Mouse (Mus musculus) left cerebral cortex, postnatal 4 days (tissue): ENCODE measurements at regions not wholly inside any gene's neighbourhood (a gene's known extent, or its start where the extent isn't known, plus 50 kb on each side); places are given as distances from the start of the nearest gene placed in this dataset.

Experiments
- DNase-seq: peaks from one replicate; pipeline ENCODE4 v3.0.0-alpha.2; 2022
- intact Hi-C: fragments of 180-260 bp; cut with DNase I; formaldehyde crosslinking; loops from one replicate; pipeline ENCODE4 v1.15.1; 2025

GRCm38 (mm10) chr6:51288306-51289066 lies 144.0 kb upstream of the Nfe2l3 start:
- no peak for DNase-seq
- intact Hi-C loops = no loop called here

DNA sequence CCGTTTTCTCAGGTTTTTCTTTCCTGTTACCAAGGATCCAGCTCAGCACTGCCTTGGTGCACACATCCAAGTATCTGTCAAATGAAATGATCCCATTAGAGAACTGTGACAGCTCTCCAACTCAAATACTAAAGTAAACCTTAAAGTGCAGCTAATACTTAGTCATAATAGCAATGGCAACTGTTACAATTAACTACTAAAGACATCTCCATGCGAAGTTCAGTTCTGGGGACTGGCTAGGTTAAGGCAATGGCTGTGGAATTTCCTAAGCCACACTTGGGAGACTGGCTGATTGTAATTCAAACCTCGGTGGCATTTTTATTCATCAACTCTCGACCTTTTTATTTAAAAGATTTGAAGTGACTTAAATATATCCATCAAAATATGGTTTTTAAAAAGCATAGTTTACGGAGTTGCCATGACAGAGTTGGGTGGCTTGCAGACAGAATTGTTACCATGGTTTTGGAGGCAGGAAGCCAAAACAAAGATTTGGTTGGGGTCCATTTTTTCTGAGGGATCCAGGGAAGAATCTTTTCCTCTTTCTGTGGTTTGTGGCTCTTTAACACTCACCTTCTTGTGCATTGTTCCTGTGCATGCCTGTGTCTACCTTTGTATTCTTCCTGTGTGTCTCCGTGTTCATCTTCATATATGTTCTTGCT lies 143.3 kb upstream of the Nfe2l3 start:
- no peak for DNase-seq
- intact Hi-C loops = no loop called here

DNA sequence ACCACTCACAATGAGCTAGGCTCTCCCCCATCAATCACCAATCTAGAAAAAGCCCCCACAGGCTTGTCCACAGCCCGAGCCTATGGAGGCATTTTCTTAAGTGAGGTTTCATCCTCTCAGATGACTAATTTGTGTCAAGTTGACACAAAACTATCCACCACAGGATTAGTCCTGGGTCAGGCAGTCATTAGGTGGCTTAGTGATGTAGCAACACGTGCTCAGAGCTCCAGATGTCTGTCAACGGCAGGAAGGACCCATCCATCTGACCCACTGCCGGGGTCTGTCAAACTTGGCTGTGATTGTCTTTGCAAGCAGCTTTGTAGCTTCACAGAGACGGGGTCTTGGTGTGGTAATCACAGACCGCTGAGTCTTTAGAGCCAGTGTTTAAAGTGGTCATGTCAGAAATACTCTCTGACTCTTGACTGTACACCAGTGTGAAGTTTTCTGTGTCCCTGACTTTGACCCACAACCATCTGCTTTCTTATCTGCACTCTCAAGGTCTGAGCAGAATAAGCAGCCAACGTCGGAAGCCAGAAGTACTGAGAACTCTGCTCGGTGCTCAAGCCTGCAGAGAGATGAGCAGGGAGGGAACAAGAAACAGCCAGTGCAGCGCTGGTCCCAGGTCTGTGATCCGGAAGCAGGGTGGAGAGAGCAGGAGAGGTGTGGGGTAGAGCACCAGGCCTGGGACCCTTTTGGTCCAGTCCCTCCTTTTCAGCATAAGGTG lies 131.6 kb upstream of the Nfe2l3 start:
- intact Hi-C loops = no loop called here

GRCm38 (mm10) chr6:51301831-51302230 lies 130.6 kb upstream of the Nfe2l3 start:
- intact Hi-C loops = no loop called here
- no peak for DNase-seq

More for the DNA sequence above, 131.6 kb upstream of the Nfe2l3 start:
- DNase-seq = no peak

DNA sequence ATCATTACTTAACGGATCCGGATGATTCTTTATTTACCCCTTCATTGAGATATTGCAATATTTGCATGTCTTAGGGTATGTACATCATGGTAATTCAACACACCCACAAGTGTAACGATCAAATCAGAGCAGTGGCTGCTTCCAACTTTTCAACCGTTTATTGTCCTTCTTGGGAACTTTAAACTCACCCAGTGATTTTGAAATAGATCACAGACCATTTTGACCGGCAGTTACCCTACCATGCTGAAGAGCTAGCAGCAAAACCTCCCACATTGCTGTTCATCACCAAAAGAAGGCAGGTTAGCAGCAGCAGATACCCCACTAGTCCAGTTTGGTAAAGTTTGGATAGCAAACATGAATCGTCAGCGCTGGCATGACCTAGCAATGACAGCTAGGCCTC lies 130.2 kb upstream of the Nfe2l3 start:
- no peak for DNase-seq
- intact Hi-C loops = no loop called here

- DNase-seq = no peak
- intact Hi-C loops = no loop called here
These were observed 114.1 kb upstream of the Nfe2l3 start for GRCm38 (mm10) chr6:51318341-51318740.

DNA sequence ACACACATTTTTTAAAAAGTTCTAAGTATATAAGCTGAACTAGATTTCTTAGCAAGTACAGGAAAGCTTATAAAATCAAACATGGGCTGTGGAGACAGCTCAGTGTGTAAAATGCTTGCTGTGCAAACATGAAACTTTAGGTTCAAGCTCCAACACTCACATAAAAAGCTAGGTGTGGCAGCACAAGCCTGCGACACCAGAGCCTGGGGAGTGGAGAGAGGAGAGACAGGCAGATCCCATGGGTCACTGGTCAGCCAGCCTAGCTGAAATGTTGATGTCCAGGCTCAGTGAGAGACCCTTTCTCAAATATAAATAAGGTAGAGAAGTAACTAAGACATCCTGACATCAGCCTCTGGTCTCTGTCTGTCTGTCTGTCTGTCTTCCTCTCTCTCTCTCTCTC lies 112.5 kb upstream of the Nfe2l3 start:
- intact Hi-C loops = no loop called here
- no peak for DNase-seq

GRCm38 (mm10) chr6:51320676-51321419 lies 111.6 kb upstream of the Nfe2l3 start:
- DNase-seq = no peak
- intact Hi-C loops = no loop called here

DNA sequence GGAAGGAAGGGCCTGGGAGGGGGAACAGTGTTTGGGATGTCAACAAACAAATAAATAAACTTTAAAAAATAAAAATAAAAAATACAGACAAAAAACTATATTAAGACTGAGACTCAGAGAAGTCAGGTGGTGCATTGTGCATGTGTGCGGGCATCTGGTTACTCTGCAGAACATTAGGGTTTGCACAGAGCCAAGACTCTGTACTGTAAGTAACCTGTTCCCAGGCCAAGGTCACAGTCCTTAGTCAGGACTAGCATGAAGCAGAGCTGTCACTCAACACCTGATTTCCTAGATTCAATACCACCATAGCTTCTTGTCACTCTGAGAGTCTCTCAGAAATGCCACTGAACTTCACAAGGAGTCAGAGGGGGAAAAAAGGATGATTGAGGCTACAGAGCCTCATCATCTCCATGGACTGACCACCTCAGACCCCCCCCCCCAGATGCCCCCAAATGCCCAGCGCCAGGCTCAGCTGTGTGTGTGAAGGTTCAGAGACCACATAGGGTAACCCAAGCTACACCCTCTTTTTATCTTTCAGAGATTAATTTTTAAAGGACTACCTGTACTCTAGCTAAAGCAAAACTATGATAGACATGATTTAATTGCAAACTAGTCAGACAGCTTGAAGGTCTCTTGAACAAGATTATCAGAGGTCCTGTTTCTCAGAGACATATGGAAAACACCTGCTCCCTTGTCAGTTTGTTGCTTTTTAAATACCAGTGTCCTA lies 106.2 kb upstream of the Nfe2l3 start:
- intact Hi-C loops = no loop called here
- no peak for DNase-seq

- intact Hi-C loops = no loop called here
- no peak for DNase-seq
These were observed 103.1 kb upstream of the Nfe2l3 start for GRCm38 (mm10) chr6:51329070-51329995.

- intact Hi-C loops = no loop called here
- no peak for DNase-seq
These were observed 102.3 kb upstream of the Nfe2l3 start for GRCm38 (mm10) chr6:51330069-51330706.

- DNase-seq = peak; percentile 65
These were observed 99.6 kb upstream of the Nfe2l3 start for GRCm38 (mm10) chr6:51332841-51333240.

GRCm38 (mm10) chr6:51333722-51334360 lies 98.6 kb upstream of the Nfe2l3 start:
- intact Hi-C loops = no loop called here
- no peak for DNase-seq

More at GRCm38 (mm10) chr6:51332841-51333240, 99.6 kb upstream of the Nfe2l3 start:
- intact Hi-C loops = no loop called here

DNA sequence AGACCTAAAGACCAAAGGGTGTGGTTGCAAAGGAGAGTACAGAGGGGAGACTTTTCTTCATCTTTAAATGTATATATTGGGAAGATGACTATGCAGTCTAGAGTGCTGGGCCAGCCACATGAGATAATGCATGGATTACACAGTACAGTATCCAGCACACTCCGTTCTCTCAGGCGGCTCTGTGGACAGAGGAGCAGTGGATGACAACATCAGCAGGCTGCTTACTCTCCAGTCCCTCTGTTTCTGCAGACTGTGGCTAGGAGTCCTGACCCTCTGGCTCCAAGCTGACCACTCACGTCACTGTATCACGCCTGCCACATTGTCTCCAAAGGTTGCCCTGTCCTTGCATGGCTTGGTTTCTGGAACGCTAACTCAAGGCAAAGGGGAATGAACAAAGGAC lies 97.2 kb upstream of the Nfe2l3 start:
- intact Hi-C loops = no loop called here
- no peak for DNase-seq

DNA sequence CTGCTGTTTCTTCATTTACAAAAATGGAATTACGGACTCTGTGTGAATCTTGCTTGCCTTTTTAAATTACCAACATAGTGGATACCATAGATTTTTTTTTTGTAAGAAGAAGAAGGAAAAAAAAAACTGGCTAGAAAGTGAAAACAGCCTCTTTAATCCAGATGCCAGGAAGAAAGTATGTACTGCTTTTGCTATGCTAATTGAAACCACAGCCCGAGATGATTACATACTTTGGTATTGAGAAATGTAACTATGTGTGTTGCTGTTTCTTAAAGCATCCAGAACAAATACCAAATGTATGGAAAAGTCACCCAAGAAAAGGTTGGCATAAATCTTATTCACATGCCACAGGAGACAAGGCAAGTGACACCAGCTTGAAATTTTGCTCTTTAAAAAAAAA lies 93.2 kb upstream of the Nfe2l3 start:
- no peak for DNase-seq
- intact Hi-C loops = no loop called here

GRCm38 (mm10) chr6:51347721-51348120 lies 84.7 kb upstream of the Nfe2l3 start:
- DNase-seq = no peak
- intact Hi-C loops = no loop called here

DNA sequence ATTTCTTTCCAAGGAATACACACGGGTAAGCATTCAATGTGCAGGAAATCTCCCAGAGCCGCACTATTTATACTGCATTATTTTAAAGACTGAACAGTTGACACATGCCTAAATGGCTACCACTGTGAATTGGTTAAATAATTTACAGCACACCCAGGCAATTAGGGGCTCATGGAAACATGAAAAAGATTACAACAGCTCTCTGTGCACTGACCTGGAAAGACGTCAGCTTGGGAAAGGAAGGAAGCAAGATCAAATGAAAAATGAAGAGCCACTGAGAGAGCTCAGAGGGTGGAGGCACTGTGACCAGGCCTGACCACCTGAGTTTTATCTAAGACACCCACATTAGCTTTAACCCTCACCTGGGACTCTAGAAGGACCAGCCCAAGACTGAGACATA lies 82.7 kb upstream of the Nfe2l3 start:
- intact Hi-C loops = no loop called here
- no peak for DNase-seq

DNA sequence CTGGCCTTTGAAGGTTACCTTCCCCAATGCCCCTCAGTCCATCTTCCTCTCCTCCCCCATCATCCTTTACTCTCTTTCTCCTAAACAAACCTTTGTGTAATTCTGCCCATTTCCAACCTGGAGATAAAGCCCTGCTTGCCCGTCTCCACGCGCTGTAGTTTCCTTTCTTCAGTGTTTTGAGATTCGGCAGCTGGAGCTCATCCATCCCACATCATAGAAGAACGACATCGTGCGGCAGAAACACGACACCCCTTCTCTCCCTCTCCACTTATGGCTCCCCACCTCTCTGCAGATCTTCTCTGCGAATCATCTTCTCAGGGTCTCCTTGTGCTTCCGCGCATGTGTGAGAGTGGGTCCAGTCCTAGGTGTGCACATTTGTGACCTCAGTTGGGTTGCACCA lies 77.4 kb upstream of the Nfe2l3 start:
- DNase-seq = no peak
- intact Hi-C loops = no loop called here
